Mouse (Mus musculus) bone marrow, adult 2 months (tissue): ENCODE measurements around the gene Prkcb.

ENCODE experiments used
- CTCF ChIP-seq: fragments of 200-500 bp; IDR thresholded peaks from 2 replicates; pipeline ENCODE4 v1.5.1; 2011; ENCODE audit warnings: low read length, control low read depth; ENCODE audit not compliant: control insufficient read depth, insufficient read depth
- POLR2A ChIP-seq: fragments of 200-500 bp; IDR thresholded peaks from 2 replicates; pipeline ENCODE4 v1.6.1; 2011; ENCODE audit warnings: low read depth, mild to moderate bottlenecking, control low read depth, low read length, borderline replicate concordance; ENCODE audit not compliant: control insufficient read depth

- no peak for TF ChIP-seq POLR2A
- TF ChIP-seq CTCF, result no peak
These were observed 276.8 kb downstream of the Prkcb start for GRCm38 (mm10) chr7:122565371-122565770.
